Mouse (Mus musculus): ENCODE results near the gene Tcp11l2. TPM values are rescaled to one million over a fixed set of nuclear protein-coding genes. Genes with fewer than 3 reads are reported as not detected.

The Tcp11l2 gene
- polyA plus RNA-seq, 1 experiment from 2014 or later = 10.3 TPM

DNA sequence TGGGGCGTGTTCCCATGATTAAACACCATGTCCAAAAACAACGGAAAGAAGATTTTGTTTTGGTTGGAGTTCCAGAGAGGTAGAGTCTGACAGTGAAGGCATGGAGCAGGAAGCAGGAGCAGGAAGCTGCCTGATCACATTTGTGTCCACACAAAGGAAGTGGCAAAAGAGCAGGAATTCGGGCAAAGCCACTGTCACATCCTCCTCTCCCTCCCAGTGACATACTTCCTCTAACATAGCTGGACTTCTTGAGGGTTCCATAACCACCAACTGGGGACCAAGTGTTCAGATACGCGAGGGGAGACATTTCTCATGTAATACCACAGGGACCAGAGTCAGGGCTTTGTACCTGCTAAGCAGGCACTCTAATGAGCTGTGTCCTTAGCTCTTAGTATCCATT lies 70.8 kb downstream of the Tcp11l2 start:
- Histone ChIP-seq H3K4me1 (peaks cover 6% of the 10 kb centered on the region; the same call in 1 of the 2 replicates), H3K9ac (no peak overlapping the region), H3K9me3 (no peaks in the 10 kb centered on the region), H3K36me3 (replicated peaks) (peaks cover 22% of the 10 kb centered on the region), H3K4me3 (replicated peaks) (no peak overlapping the region), H3K4me2 (no peak overlapping the region), H3K27me3 (no peaks in the 10 kb centered on the region), H3K27ac (no peak overlapping the region)
- WGBS = 86% methylated on average over 5 of the region's 5 CpGs
- ATAC-seq (ENCODE audit: low FRiP score) = no peak

DNA sequence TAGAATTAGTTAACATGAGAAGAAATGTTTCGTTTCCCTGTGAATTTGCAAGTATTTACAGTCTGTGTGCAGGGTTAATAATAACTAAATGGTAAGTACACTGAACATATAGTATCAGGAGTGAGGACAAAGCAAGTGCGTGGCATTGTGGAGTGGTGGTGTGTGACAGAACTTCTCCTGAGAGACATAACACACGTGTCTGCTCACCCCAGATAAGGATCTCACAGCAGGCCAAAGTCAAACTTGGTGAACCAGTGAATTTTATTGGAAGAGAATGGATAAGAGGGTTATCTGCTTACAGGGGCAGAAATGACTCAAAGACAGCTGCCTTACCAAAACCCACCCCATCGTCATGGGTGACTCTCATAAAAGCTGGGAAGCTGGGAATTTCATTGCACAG lies 72.5 kb downstream of the Tcp11l2 start:
- Histone ChIP-seq H3K4me2 (no peak overlapping the region), H3K9ac (no peak overlapping the region), H3K27ac (no peak overlapping the region), H3K36me3 (replicated peaks) (peaks cover 28% of the 10 kb centered on the region), H3K4me1 (peaks cover 6% of the 10 kb centered on the region; the same call in 1 of the 2 replicates), H3K4me3 (replicated peaks) (no peak overlapping the region), H3K27me3 (no peaks in the 10 kb centered on the region), H3K9me3 (no peaks in the 10 kb centered on the region)
- 91% methylated on average over 4 of the region's 4 CpGs for WGBS
- ATAC-seq (ENCODE audit: low FRiP score) = no peak

DNA sequence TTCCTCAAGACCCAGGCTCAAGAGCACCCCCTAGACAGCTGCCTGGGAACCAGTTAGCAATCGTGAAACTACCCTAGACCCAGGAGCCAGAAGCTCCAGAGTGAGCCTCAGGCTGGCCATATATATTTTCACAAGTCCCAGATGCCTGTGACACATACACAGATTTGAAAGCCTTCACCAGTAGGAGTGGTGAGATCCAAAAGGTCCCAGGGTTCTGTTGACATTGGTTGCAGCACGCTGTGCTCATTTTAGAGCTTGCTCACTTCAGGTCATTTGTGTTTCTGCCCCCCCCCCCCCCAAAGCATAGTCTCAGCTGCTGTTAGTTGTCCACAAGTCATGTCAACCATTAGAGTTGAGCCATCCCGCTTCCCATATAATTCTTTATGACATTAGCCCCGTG lies 77.6 kb downstream of the Tcp11l2 start:
- Histone ChIP-seq H3K4me1 (peaks cover 26% of the 10 kb centered on the region), H3K9me3 (no peaks in the 10 kb centered on the region), H3K4me2 (no peak overlapping the region), H3K27ac (no peak overlapping the region), H3K36me3 (replicated peaks) (peaks cover 15% of the 10 kb centered on the region; the same call in 1 of the 2 replicates), H3K27me3 (peaks cover 9% of the 10 kb centered on the region; the same call in 1 of the 2 replicates), H3K4me3 (replicated peaks) (no peak overlapping the region), H3K9ac (no peak overlapping the region)
- 86% methylated on average over 4 of the region's 4 CpGs for WGBS
- no peak for ATAC-seq (ENCODE audit: low FRiP score)

DNA sequence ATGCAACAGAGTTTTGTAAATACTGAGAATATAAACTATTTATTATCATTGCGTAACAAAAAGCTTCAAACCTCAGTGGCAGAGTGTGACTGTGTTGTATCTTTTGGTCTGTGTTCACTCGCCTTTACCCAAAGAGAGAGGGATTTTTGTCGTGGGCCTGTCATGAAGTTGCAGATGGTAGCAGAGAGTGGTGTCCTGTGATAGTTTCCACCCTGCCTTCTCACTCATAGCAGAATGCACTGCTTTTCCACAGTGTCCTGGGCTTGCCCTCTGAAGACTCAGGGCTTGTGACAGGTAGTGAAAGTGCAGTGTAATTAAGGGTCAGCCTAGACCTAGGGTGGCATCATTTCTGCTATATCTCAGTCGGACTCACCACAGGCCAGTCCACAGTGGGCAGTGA lies 78.3 kb downstream of the Tcp11l2 start:
- Histone ChIP-seq H3K27me3 (peaks cover 16% of the 10 kb centered on the region; the same call in 1 of the 2 replicates), H3K4me1 (peaks cover 32% of the 10 kb centered on the region), H3K9me3 (no peaks in the 10 kb centered on the region), H3K36me3 (replicated peaks) (peaks cover 12% of the 10 kb centered on the region; the same call in 1 of the 2 replicates), H3K27ac (no peak overlapping the region), H3K4me3 (replicated peaks) (no peak overlapping the region), H3K4me2 (no peak overlapping the region), H3K9ac (no peak overlapping the region)
- WGBS = 92% methylated on average over 4 of the region's 4 CpGs
- ATAC-seq (ENCODE audit: low FRiP score) = no peak

DNA sequence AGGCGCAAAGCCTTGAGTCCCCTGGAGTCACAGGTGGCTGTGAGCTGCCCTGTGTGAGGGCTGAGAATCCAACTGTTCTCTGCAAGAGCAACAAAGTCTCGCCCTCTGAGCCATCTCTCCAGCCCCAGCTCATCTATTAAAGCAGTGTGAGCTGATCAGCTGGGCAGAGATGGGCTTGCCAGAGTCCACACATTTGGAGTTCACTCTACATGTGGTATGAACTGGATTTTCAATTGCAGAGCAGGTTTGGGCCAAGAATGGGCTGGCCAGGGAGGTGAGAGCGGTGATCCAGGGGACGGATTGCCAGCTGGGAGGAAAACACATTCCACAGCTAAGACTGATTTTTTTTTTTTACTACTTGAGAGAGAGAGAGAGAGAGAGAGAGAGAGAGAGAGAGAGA lies 80.2 kb downstream of the Tcp11l2 start:
- Histone ChIP-seq H3K4me2 (no peak overlapping the region), H3K4me1 (peaks cover 32% of the 10 kb centered on the region), H3K27ac (no peak overlapping the region), H3K9ac (no peak overlapping the region), H3K9me3 (no peaks in the 10 kb centered on the region), H3K36me3 (replicated peaks) (peaks cover 11% of the 10 kb centered on the region), H3K4me3 (replicated peaks) (no peak overlapping the region), H3K27me3 (peaks cover 21% of the 10 kb centered on the region; the same call in 1 of the 2 replicates)
- WGBS = 78% methylated on average over 4 of the region's 4 CpGs
- no peak for ATAC-seq (ENCODE audit: low FRiP score)

DNA sequence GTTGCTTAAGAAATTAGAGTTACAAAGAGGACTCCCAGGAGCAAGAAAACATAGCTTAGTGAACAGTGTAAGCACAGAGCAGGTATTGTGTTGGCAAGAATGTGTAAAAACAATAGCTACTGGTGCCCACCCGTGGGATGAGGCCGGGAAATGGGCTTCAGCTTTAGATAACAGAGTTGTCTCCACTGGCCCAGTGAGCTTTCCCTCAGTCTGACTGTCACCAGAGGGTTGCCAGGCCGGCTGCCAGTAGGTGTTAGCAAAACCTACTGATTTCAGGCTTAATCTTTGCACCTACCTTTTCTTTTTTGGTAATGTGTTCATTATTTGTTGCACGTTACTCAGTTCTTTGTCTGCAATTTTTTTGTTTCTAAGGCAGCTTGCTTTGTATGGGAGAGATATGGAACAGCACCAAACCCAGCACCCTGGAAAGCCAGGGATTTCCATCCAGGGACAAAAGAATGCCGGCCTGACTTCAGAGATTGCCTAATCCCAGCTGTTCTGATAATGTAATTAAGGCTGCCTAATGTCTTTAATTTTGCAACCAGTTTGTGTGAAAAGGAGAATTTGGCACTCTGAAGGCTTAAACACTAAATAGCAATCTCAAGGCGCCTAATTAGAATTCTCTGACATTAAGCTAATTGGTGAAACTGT lies 81.1 kb downstream of the Tcp11l2 start:
- H3K4me3 ChIP-seq (replicated peaks) = no peak overlapping the region
- no peaks in the 10 kb centered on the region for H3K9me3 ChIP-seq
- peaks cover 21% of the 10 kb centered on the region; the same call in 1 of the 2 replicates for H3K27me3 ChIP-seq
- H3K27ac ChIP-seq = peak overlapping the region; percentile 57; the same call in 1 of the 2 replicates
- peaks cover 11% of the 10 kb centered on the region for H3K36me3 ChIP-seq (replicated peaks)
- no peak overlapping the region for H3K9ac ChIP-seq
- WGBS = 9% methylated on average over 6 of the region's 6 CpGs
- ATAC-seq (ENCODE audit: low FRiP score) = 0 out of 2 replicates have a peak, but pooled peaks have one; percentile 49
- peaks cover 32% of the 10 kb centered on the region for H3K4me1 ChIP-seq
- H3K4me2 ChIP-seq = no peak overlapping the region

DNA sequence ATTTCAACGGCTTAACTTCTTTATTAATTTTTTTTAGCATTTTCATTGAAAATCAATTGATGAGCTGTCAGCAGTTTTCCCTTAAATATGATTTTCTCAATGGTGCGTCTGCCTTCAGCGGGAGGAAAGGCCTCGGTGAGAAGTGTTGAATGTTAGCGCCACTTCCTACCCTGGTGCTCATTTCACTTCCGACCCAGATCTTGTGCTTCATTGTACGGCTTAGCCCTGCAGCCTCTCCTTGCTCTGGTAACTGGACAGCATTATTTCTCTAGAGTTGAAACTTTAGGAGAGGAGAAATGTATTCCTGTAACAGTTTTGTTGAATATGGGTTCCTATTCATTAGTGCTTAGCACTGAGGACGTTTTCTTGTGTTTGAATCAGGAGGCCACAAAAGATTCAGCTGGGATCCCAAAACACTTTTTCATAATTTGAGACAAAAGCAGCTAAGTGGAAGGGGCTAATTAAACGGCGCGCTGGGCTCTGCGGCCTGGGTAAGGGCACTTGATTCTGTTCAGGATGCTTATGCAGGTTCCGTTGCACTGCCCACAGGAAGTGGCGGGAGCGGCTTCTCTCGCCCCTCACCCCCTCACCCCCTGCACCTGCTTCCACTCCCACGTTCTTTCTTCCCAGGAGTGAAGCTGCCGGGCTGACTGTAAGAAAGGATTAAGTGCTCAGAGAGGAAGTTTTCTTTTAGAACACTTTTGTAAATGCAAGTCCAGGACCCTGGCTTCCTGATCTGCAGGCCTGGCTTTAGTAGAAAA lies 81.8 kb downstream of the Tcp11l2 start:
- 7% methylated on average over 18 of the region's 18 CpGs for WGBS
- H3K36me3 ChIP-seq (replicated peaks) = peaks cover 4% of the 10 kb centered on the region
- peak; percentile 55; the same call in 1 of the 2 replicates for ATAC-seq (ENCODE audit: low FRiP score)
- peaks cover 21% of the 10 kb centered on the region; the same call in 1 of the 2 replicates for H3K27me3 ChIP-seq
- H3K9me3 ChIP-seq = no peaks in the 10 kb centered on the region
- peaks cover 32% of the 10 kb centered on the region for H3K4me1 ChIP-seq
- peak overlapping the region; percentile 25; the same call in 1 of the 2 replicates for H3K4me2 ChIP-seq
- no peak overlapping the region for H3K4me3 ChIP-seq (replicated peaks)
- H3K9ac ChIP-seq = no peak overlapping the region
- peak overlapping the region; percentile 57 for H3K27ac ChIP-seq

DNA sequence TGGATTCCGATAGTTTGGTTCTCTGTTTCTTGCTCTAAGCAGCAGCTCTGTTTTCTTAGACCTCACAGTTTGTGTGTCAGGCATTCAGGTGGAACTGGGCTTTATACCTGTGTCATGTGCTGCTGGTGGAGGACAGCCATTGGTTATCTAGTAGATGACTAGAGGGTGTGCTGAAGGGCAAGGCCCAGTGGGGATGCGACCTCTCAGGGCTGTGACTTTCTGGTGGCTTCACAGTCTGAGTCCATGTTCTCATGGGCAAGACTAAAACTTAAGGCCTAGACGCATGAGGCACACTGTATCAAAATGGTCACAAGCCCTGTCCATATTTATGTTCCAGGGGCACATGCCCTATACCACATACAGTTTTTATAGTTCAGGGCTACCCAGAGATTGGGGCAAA lies 82.9 kb downstream of the Tcp11l2 start:
- H3K27me3 ChIP-seq = peaks cover 21% of the 10 kb centered on the region; the same call in 1 of the 2 replicates

DNA sequence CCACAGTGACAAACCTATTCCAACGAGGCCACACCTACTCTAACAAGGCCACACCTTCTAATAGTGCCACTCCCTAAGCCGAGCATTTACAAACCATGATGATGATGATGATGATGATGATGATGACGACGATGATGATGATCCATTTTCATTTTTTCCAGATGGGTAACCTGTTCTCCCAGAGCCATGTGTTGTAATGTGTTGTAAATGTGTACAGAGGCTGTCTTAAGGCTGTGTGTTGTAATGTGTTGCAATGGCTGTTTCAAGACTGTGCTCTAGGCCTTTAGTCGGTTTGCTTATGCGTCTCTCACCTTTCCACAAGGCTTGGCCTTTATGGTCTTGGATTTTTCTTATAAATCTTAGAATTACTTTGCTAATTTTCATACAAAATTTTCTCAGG lies 85.7 kb downstream of the Tcp11l2 start:
- ATAC-seq (ENCODE audit: low FRiP score) = no peak
- no peak overlapping the region for H3K4me3 ChIP-seq (replicated peaks)
- H3K27me3 ChIP-seq = peaks cover 12% of the 10 kb centered on the region; the same call in 1 of the 2 replicates
- H3K4me2 ChIP-seq = no peak overlapping the region
- no peaks in the 10 kb centered on the region for H3K9me3 ChIP-seq
- H3K36me3 ChIP-seq (replicated peaks) = peaks cover 4% of the 10 kb centered on the region
- 92% methylated on average over 6 of the region's 6 CpGs for WGBS
- peaks cover 26% of the 10 kb centered on the region for H3K4me1 ChIP-seq
- no peak overlapping the region for H3K9ac ChIP-seq
- H3K27ac ChIP-seq = no peak overlapping the region

More for the DNA sequence above, 82.9 kb downstream of the Tcp11l2 start:
- Histone ChIP-seq H3K4me1 (peaks cover 32% of the 10 kb centered on the region), H3K4me2 (no peak overlapping the region), H3K36me3 (replicated peaks) (peaks cover 4% of the 10 kb centered on the region), H3K4me3 (replicated peaks) (no peak overlapping the region), H3K9me3 (no peaks in the 10 kb centered on the region), H3K9ac (no peak overlapping the region), H3K27ac (no peak overlapping the region)
- WGBS = 83% methylated on average over 3 of the region's 3 CpGs
- ATAC-seq (ENCODE audit: low FRiP score) = no peak

Other genes starting within 250 kb of the Tcp11l2 start
- 4.4 and 5.3 TPM in 2 replicates for gene Nuak1, start 136.0 kb upstream of the Tcp11l2 start, polyA plus RNA-seq (2016; fragmentation: Nextera tagmentation; extraction: Ambion mirVana)
- 72.0 and 72.2 TPM in 2 replicates for gene Ckap4, start 42.6 kb upstream of the Tcp11l2 start, polyA plus RNA-seq (2016; fragmentation: Nextera tagmentation; extraction: Ambion mirVana)
- 17.7 and 18.0 TPM in 2 replicates for gene Polr3b, start 45.7 kb downstream of the Tcp11l2 start, polyA plus RNA-seq (2016; fragmentation: Nextera tagmentation; extraction: Ambion mirVana)
- 24.8 and 26.5 TPM in 2 replicates for gene Rfx4, start 179.4 kb downstream of the Tcp11l2 start, polyA plus RNA-seq (2016; fragmentation: Nextera tagmentation; extraction: Ambion mirVana)